Mouse (Mus musculus): ENCODE data around the gene Pi4ka.

- TF ChIP-seq CTCF (IDR thresholded peaks at IDR 0.05; ENCODE audit: low read depth) (no peak), EP300 (IDR thresholded peaks at IDR 0.05; ENCODE audit: low read depth) (no peak)
Observed at GRCm38 (mm10) chr16:17326064-17326463, 80.0 kb downstream of the Pi4ka start.

Measured in liver, postnatal 0 days (tissue).